Mouse (Mus musculus) embryonic facial prominence, embryonic 12.5 days (tissue): ENCODE measurements around the gene Snx27. TPM values are rescaled to one million over a fixed set of nuclear protein-coding genes. Genes with fewer than 3 reads are reported as not detected.

Experiments used
- ATAC-seq: fragments of 200-750 bp; cut with Nextera tagmentation; 2 replicates; pipeline ENCODE4 v1.8.0; 2017; ENCODE audit not compliant: insufficient number of reproducible peaks, insufficient read depth, low FRiP score, low TSS enrichment
- H3K27ac ChIP-seq: fragments of 300-500 bp; sonication (generic); 2 replicates; pipeline ENCODE4 v1.5.1; 2016; ENCODE audit warnings: mild to moderate bottlenecking
- H3K27me3 ChIP-seq: fragments of 300-500 bp; sonication (generic); 2 replicates; pipeline ENCODE4 v1.6.1; 2016; ENCODE audit warnings: mild to moderate bottlenecking, moderate library complexity
- H3K36me3 ChIP-seq: fragments of 300-500 bp; sonication (generic); 2 replicates; pipeline ENCODE4 v1.6.1; 2016; ENCODE audit warnings: mild to moderate bottlenecking
- H3K4me1 ChIP-seq: fragments of 300-500 bp; sonication (generic); 2 replicates; pipeline ENCODE4 v1.6.1; 2016
- H3K4me2 ChIP-seq: fragments of 300-500 bp; sonication (generic); replicated peaks from 2 replicates; pipeline ENCODE4 v1.6.1; 2016; ENCODE audit warnings: mild to moderate bottlenecking, moderate library complexity
- H3K4me3 ChIP-seq: fragments of 300-500 bp; sonication (generic); 2 replicates; pipeline ENCODE4 v1.5.1; 2016; ENCODE audit warnings: mild to moderate bottlenecking
- H3K9ac ChIP-seq: fragments of 300-500 bp; sonication (generic); 2 replicates; pipeline ENCODE4 v1.6.1; 2016; ENCODE audit warnings: mild to moderate bottlenecking, moderate library complexity
- H3K9me3 ChIP-seq: fragments of 300-500 bp; sonication (generic); 2 replicates; pipeline ENCODE4 v1.6.1; 2016; ENCODE audit warnings: mild to moderate bottlenecking, moderate library complexity
- WGBS: fragments of 180-500 bp; shearing (Covaris S2); methylation state at CpG from one replicate; pipeline ENCODE4 v1.1.7; 2016; 5-methylcytosine and 5-hydroxymethylcytosine counted together
- polyA plus RNA-seq: library from polyadenylated mRNA; unstranded; fragments of >200 nt; fragmentation: Nextera tagmentation; extraction: Ambion mirVana; gene quantifications from 2 replicates; pipeline ENCODE4 v1.2.1, GENCODE M21; 2016

Snx27 gene
- polyA plus RNA-seq, 1 experiment from 2014 or later, result 59.7 TPM

GRCm38 (mm10) chr3:94609621-94610020 lies 27.1 kb upstream of the Snx27 start:
- Histone ChIP-seq H3K9ac (no peak overlapping the region), H3K27me3 (no peaks in the 10 kb centered on the region), H3K4me3 (no peak overlapping the region), H3K9me3 (no peaks in the 10 kb centered on the region), H3K4me1 (peaks cover 6% of the 10 kb centered on the region; the same call in 1 of the 2 replicates), H3K27ac (no peak overlapping the region), H3K36me3 (no peaks in the 10 kb centered on the region), H3K4me2 (no peak overlapping the region)
- WGBS, result 89% methylated on average over 3 of the region's 3 CpGs
- no peak for ATAC-seq

GRCm38 (mm10) chr3:94601959-94602358 lies 19.4 kb upstream of the Snx27 start:
- WGBS, result 3% methylated on average over 4 of the region's 4 CpGs

GRCm38 (mm10) chr3:94597224-94597779 lies 14.8 kb upstream of the Snx27 start:
- ATAC-seq, result no peak
- Histone ChIP-seq H3K27me3 (no peaks in the 10 kb centered on the region), H3K9ac (no peak overlapping the region), H3K4me2 (no peak overlapping the region), H3K36me3 (no peaks in the 10 kb centered on the region), H3K9me3 (no peaks in the 10 kb centered on the region), H3K4me1 (no peaks in the 10 kb centered on the region), H3K27ac (no peak overlapping the region), H3K4me3 (no peak overlapping the region)
- 83% methylated on average over 3 of the region's 3 CpGs for WGBS

More at GRCm38 (mm10) chr3:94601959-94602358, 19.4 kb upstream of the Snx27 start:
- no peak overlapping the region for H3K9ac ChIP-seq
- no peaks in the 10 kb centered on the region for H3K9me3 ChIP-seq
- no peaks in the 10 kb centered on the region for H3K27me3 ChIP-seq
- no peak overlapping the region for H3K27ac ChIP-seq
- no peak overlapping the region for H3K4me2 ChIP-seq
- ATAC-seq, result no peak
- H3K4me3 ChIP-seq, result no peak overlapping the region
- no peaks in the 10 kb centered on the region for H3K4me1 ChIP-seq
- H3K36me3 ChIP-seq, result no peaks in the 10 kb centered on the region

GRCm38 (mm10) chr3:94595871-94596287 lies 13.4 kb upstream of the Snx27 start:
- Histone ChIP-seq H3K27ac (no peak overlapping the region), H3K4me2 (no peak overlapping the region), H3K4me3 (no peak overlapping the region), H3K36me3 (no peaks in the 10 kb centered on the region), H3K4me1 (no peaks in the 10 kb centered on the region), H3K9ac (no peak overlapping the region), H3K9me3 (no peaks in the 10 kb centered on the region), H3K27me3 (no peaks in the 10 kb centered on the region)
- WGBS, result 72% methylated on average over 6 of the region's 6 CpGs
- ATAC-seq, result no peak

- WGBS, result 75% methylated on average over 5 of the region's 5 CpGs
- H3K4me3 ChIP-seq, result no peak overlapping the region
- ATAC-seq, result no peak
- H3K4me1 ChIP-seq, result no peaks in the 10 kb centered on the region
- no peaks in the 10 kb centered on the region for H3K36me3 ChIP-seq
- H3K27ac ChIP-seq, result no peak overlapping the region
- H3K9me3 ChIP-seq, result no peaks in the 10 kb centered on the region
- H3K9ac ChIP-seq, result no peak overlapping the region
- H3K27me3 ChIP-seq, result no peaks in the 10 kb centered on the region
- H3K4me2 ChIP-seq, result no peak overlapping the region
Observed at GRCm38 (mm10) chr3:94591066-94591465, 8.6 kb upstream of the Snx27 start.

- H3K4me1 ChIP-seq, result no peaks in the 10 kb centered on the region
- no peak overlapping the region for H3K4me2 ChIP-seq
- no peaks in the 10 kb centered on the region for H3K27me3 ChIP-seq
- no peaks in the 10 kb centered on the region for H3K9me3 ChIP-seq
- WGBS, result 59% methylated on average over 5 of the region's 5 CpGs
- no peak for ATAC-seq
- H3K9ac ChIP-seq, result no peak overlapping the region
- H3K36me3 ChIP-seq, result no peaks in the 10 kb centered on the region
- H3K27ac ChIP-seq, result no peak overlapping the region
- no peak overlapping the region for H3K4me3 ChIP-seq
Observed at GRCm38 (mm10) chr3:94587962-94588361, 5.4 kb upstream of the Snx27 start.

GRCm38 (mm10) chr3:94582944-94583343 lies 428 bp upstream of the Snx27 start:
- Histone ChIP-seq H3K9me3 (no peaks in the 10 kb centered on the region), H3K4me2 (no peak overlapping the region), H3K4me3 (peak overlapping the region; percentile 85; the same call in 1 of the 2 replicates), H3K36me3 (no peaks in the 10 kb centered on the region), H3K27me3 (no peaks in the 10 kb centered on the region), H3K4me1 (peaks cover 19% of the 10 kb centered on the region), H3K27ac (no peak overlapping the region), H3K9ac (no peak overlapping the region)
- 72% methylated on average over 7 of the region's 7 CpGs for WGBS
- no peak for ATAC-seq

- Histone ChIP-seq H3K27ac (peak overlapping the region; percentile 86), H3K9me3 (no peaks in the 10 kb centered on the region), H3K4me1 (peaks cover 19% of the 10 kb centered on the region), H3K36me3 (no peaks in the 10 kb centered on the region), H3K4me3 (peak overlapping the region; percentile 85), H3K9ac (peak overlapping the region; percentile 91), H3K27me3 (no peaks in the 10 kb centered on the region), H3K4me2 (peak overlapping the region; percentile 89)
- WGBS, result under 1% methylated on average over 48 of the region's 48 CpGs
- ATAC-seq, result peak; percentile 77
Observed at GRCm38 (mm10) chr3:94581793-94582455, 592 bp downstream of the Snx27 start.

GRCm38 (mm10) chr3:94581138-94581780 lies 1.3 kb downstream of the Snx27 start:
- 2% methylated on average over 16 of the region's 16 CpGs for WGBS
- Histone ChIP-seq H3K27ac (peak overlapping the region; percentile 86; the same call in 1 of the 2 replicates), H3K4me2 (peak overlapping the region; percentile 89), H3K4me1 (peaks cover 19% of the 10 kb centered on the region), H3K9ac (peak overlapping the region; percentile 91), H3K36me3 (no peaks in the 10 kb centered on the region), H3K4me3 (peak overlapping the region; percentile 85), H3K27me3 (no peaks in the 10 kb centered on the region), H3K9me3 (no peaks in the 10 kb centered on the region)
- no peak for ATAC-seq

GRCm38 (mm10) chr3:94574506-94574905 lies 8.0 kb downstream of the Snx27 start:
- WGBS, result 89% methylated on average over 6 of the region's 6 CpGs
- Histone ChIP-seq H3K4me3 (no peak overlapping the region), H3K9me3 (no peaks in the 10 kb centered on the region), H3K4me1 (peaks cover 7% of the 10 kb centered on the region; the same call in 1 of the 2 replicates), H3K27ac (no peak overlapping the region), H3K27me3 (no peaks in the 10 kb centered on the region), H3K36me3 (no peaks in the 10 kb centered on the region), H3K9ac (no peak overlapping the region), H3K4me2 (no peak overlapping the region)
- ATAC-seq, result no peak

- H3K4me3 ChIP-seq, result no peak overlapping the region
- ATAC-seq, result no peak
- 62% methylated on average over 2 of the region's 2 CpGs for WGBS
- peaks cover 8% of the 10 kb centered on the region; the same call in 1 of the 2 replicates for H3K4me1 ChIP-seq
- no peak overlapping the region for H3K27ac ChIP-seq
- H3K9ac ChIP-seq, result no peak overlapping the region
- no peak overlapping the region for H3K4me2 ChIP-seq
- H3K9me3 ChIP-seq, result no peaks in the 10 kb centered on the region
- H3K36me3 ChIP-seq, result no peaks in the 10 kb centered on the region
- no peaks in the 10 kb centered on the region for H3K27me3 ChIP-seq
Observed at GRCm38 (mm10) chr3:94567242-94567641, 15.3 kb downstream of the Snx27 start.

- WGBS, result 63% methylated on average over 2 of the region's 2 CpGs
- H3K36me3 ChIP-seq, result no peaks in the 10 kb centered on the region
- peaks cover 8% of the 10 kb centered on the region; the same call in 1 of the 2 replicates for H3K4me1 ChIP-seq
- H3K4me2 ChIP-seq, result no peak overlapping the region
- ATAC-seq, result no peak
- no peak overlapping the region for H3K27ac ChIP-seq
- H3K4me3 ChIP-seq, result no peak overlapping the region
- H3K9me3 ChIP-seq, result no peaks in the 10 kb centered on the region
- H3K27me3 ChIP-seq, result no peaks in the 10 kb centered on the region
- no peak overlapping the region for H3K9ac ChIP-seq
Observed at GRCm38 (mm10) chr3:94565557-94565956, 17.0 kb downstream of the Snx27 start.
